Comparison of ENCODE assay signal across 26 mouse cellular contexts in genomic region chr3:105211726-105212125, GRCm38 (mm10).
DNase-seq lines count a peak whose midpoint lies in the region; ATAC-seq and TF ChIP-seq lines count a peak whose summit lies in the region.
"Had no signal": no experiment of that assay in that cellular context is flagged by ENCODE, and none has a peak within 500 bp of the region (broad histone marks: within the 10 kb centered on the region; RNA-seq: fewer than 3 reads in every experiment).

No protein-coding gene starts in this region.

- H3K4me3 ChIP-seq in forebrain, postnatal 0 days (ENCODE audit: low read depth, low read length): no peak overlapping the region
- no peak overlapping the region for H3K4me3 ChIP-seq in forebrain, embryonic 12.5 days (replicated peaks)
- no peak overlapping the region for H3K4me3 ChIP-seq in hindbrain, embryonic 15.5 days
- no peak overlapping the region for H3K4me3 ChIP-seq in hindbrain, embryonic 16.5 days (ENCODE audit: low read length)
- H3K4me3 ChIP-seq: embryonic facial prominence, embryonic 13.5 days; embryonic facial prominence, embryonic 15.5 days; erythroblast, embryonic 14.5 days; forebrain, embryonic 10.5 days; forebrain, embryonic 13.5 days; forebrain, embryonic 15.5 days had no signal

- H3K27ac ChIP-seq in forebrain, postnatal 0 days (ENCODE audit: low read depth, low read length): no peak overlapping the region
- H3K27ac ChIP-seq in forebrain, embryonic 12.5 days: no peak overlapping the region
- H3K27ac ChIP-seq in hindbrain, embryonic 15.5 days (replicated peaks): no peak overlapping the region
- H3K27ac ChIP-seq in hindbrain, embryonic 16.5 days (ENCODE audit: low read depth, low read length): no peak overlapping the region
- H3K27ac ChIP-seq: embryonic facial prominence, embryonic 13.5 days; embryonic facial prominence, embryonic 15.5 days; forebrain, embryonic 10.5 days; forebrain, embryonic 13.5 days; forebrain, embryonic 15.5 days had no signal

- no peak overlapping the region for H3K4me2 ChIP-seq in forebrain, postnatal 0 days (ENCODE audit: low read depth)
- no peak overlapping the region for H3K4me2 ChIP-seq in forebrain, embryonic 12.5 days
- H3K4me2 ChIP-seq in hindbrain, embryonic 15.5 days: no peak overlapping the region
- no peak overlapping the region for H3K4me2 ChIP-seq in hindbrain, embryonic 16.5 days (ENCODE audit: low read length)
- H3K4me2 ChIP-seq: embryonic facial prominence, embryonic 13.5 days; embryonic facial prominence, embryonic 15.5 days; forebrain, embryonic 13.5 days; forebrain, embryonic 15.5 days had no signal

- no peak for DNase-seq in forebrain, postnatal 0 days
- peak; percentile 60 for DNase-seq in brain, adult 2 months (ENCODE audit: low read depth, low spot score)
- DNase-seq: adrenal gland, adult 8-10 months; adrenal gland, postnatal 14 days; adrenal gland, postnatal 36 days; B cell, adult 2 months; cerebellum, adult 11 months; cerebellum, adult 18-20 months; cerebellum, adult 8-10 months; cerebellum, adult 9-11 months; cerebellum, postnatal 14 days; cerebellum, postnatal 36 days; embryo, embryonic 11 days had no signal

- no peaks in the 10 kb centered on the region for H3K27me3 ChIP-seq in forebrain, postnatal 0 days (ENCODE audit: insufficient read depth, low read length)
- no peaks in the 10 kb centered on the region for H3K27me3 ChIP-seq in forebrain, embryonic 12.5 days
- no peaks in the 10 kb centered on the region for H3K27me3 ChIP-seq in hindbrain, embryonic 15.5 days
- H3K27me3 ChIP-seq in hindbrain, embryonic 16.5 days (replicated peaks; ENCODE audit: control insufficient read depth, insufficient read depth, low read length): no peaks in the 10 kb centered on the region
- H3K27me3 ChIP-seq: embryonic facial prominence, embryonic 13.5 days; embryonic facial prominence, embryonic 15.5 days; forebrain, embryonic 13.5 days; forebrain, embryonic 15.5 days; Patski had no signal

- H3K4me1 ChIP-seq in forebrain, postnatal 0 days (ENCODE audit: insufficient read depth): no peaks in the 10 kb centered on the region
- H3K4me1 ChIP-seq in forebrain, embryonic 12.5 days: 0 out of 2 replicates have a peak, but pooled peaks cover 7% of the 10 kb centered on the region
- H3K4me1 ChIP-seq in hindbrain, embryonic 15.5 days (replicated peaks): no peaks in the 10 kb centered on the region
- no peaks in the 10 kb centered on the region for H3K4me1 ChIP-seq in hindbrain, embryonic 16.5 days (ENCODE audit: control insufficient read depth, insufficient read depth, low read depth, low read length)
- H3K4me1 ChIP-seq: forebrain, embryonic 13.5 days; forebrain, embryonic 15.5 days had no signal

- ATAC-seq in forebrain, postnatal 0 days: peak; percentile 29; the same call in 1 of the 2 replicates
- ATAC-seq in forebrain, embryonic 12.5 days (ENCODE audit: low FRiP score): no peak
- peak; percentile 54; the same call in 1 of the 2 replicates for ATAC-seq in hindbrain, embryonic 15.5 days (ENCODE audit: low FRiP score, low read depth)
- ATAC-seq in hindbrain, embryonic 16.5 days: no peak
- ATAC-seq: activated CD4-positive, CD25-positive, alpha-beta regulatory T cell, adult 4 months; CD4-positive, CD25-positive, alpha-beta regulatory T cell, adult 4 months; forebrain, embryonic 13.5 days; forebrain, embryonic 15.5 days; Patski had no signal

- TF ChIP-seq CTCF in forebrain, postnatal 0 days (IDR thresholded peaks at IDR 0.05; ENCODE audit: low read depth): no peak

- H3K9ac ChIP-seq in forebrain, postnatal 0 days: no peak overlapping the region
- no peak overlapping the region for H3K9ac ChIP-seq in forebrain, embryonic 12.5 days
- no peak overlapping the region for H3K9ac ChIP-seq in hindbrain, embryonic 15.5 days
- no peak overlapping the region for H3K9ac ChIP-seq in hindbrain, embryonic 16.5 days (ENCODE audit: low read depth, low read length)
- H3K9ac ChIP-seq: embryonic facial prominence, embryonic 13.5 days; embryonic facial prominence, embryonic 15.5 days; forebrain, embryonic 13.5 days; forebrain, embryonic 15.5 days had no signal

- WGBS in forebrain, postnatal 0 days: 67% methylated on average over 3 of the region's 3 CpGs
- WGBS in forebrain, embryonic 12.5 days: 68% methylated on average over 3 of the region's 3 CpGs
- WGBS in hindbrain, embryonic 15.5 days: 67% methylated on average over 3 of the region's 3 CpGs
- WGBS in hindbrain, embryonic 16.5 days: 60% methylated on average over 3 of the region's 3 CpGs

- no peaks in the 10 kb centered on the region for H3K36me3 ChIP-seq in forebrain, postnatal 0 days (ENCODE audit: insufficient read depth)
- H3K36me3 ChIP-seq in forebrain, embryonic 12.5 days (replicated peaks): no peaks in the 10 kb centered on the region
- no peaks in the 10 kb centered on the region for H3K36me3 ChIP-seq in hindbrain, embryonic 15.5 days
- H3K36me3 ChIP-seq in hindbrain, embryonic 16.5 days (ENCODE audit: control insufficient read depth, insufficient read depth, low read length): no peaks in the 10 kb centered on the region
- H3K36me3 ChIP-seq: embryonic facial prominence, embryonic 13.5 days; embryonic facial prominence, embryonic 15.5 days; forebrain, embryonic 10.5 days; forebrain, embryonic 15.5 days; G1E had no signal

- no peaks in the 10 kb centered on the region for H3K9me3 ChIP-seq in forebrain, postnatal 0 days (ENCODE audit: low read length)
- no peaks in the 10 kb centered on the region for H3K9me3 ChIP-seq in forebrain, embryonic 12.5 days
- no peaks in the 10 kb centered on the region for H3K9me3 ChIP-seq in hindbrain, embryonic 15.5 days
- H3K9me3 ChIP-seq in hindbrain, embryonic 16.5 days (ENCODE audit: control insufficient read depth, low read length): no peaks in the 10 kb centered on the region
- H3K9me3 ChIP-seq: embryonic facial prominence, embryonic 13.5 days; embryonic facial prominence, embryonic 15.5 days; forebrain, embryonic 10.5 days; forebrain, embryonic 13.5 days; forebrain, embryonic 15.5 days; G1E had no signal

Comparison
In these comparisons a context has a peak if more than half of its experiments do, and no peak if none do; other contexts are left out.
1. ATAC-seq: peak in forebrain, postnatal 0 days (single experiment) and hindbrain, embryonic 15.5 days (single experiment); none in forebrain, embryonic 12.5 days (single experiment) and hindbrain, embryonic 16.5 days (single experiment).